Mouse (Mus musculus) midbrain, embryonic 12.5 days (tissue): Measurements from ENCODE around the gene Lhpp. TPM values are rescaled to one million over a fixed set of nuclear protein-coding genes. Genes with fewer than 3 reads are reported as not detected.

Source experiments
- ATAC-seq: fragments of 200-750 bp; cut with Nextera tagmentation; 2 replicates; pipeline ENCODE4 v1.8.0; 2017; ENCODE audit warnings: low read depth, moderate TSS enrichment, moderate library complexity; ENCODE audit not compliant: low FRiP score
- H3K27ac ChIP-seq: fragments of 300-500 bp; sonication (generic); replicated peaks from 2 replicates; pipeline ENCODE4 v1.5.1; 2016; ENCODE audit warnings: mild to moderate bottlenecking
- H3K27me3 ChIP-seq: fragments of 300-500 bp; sonication (generic); 2 replicates; pipeline ENCODE4 v1.6.1; 2016; ENCODE audit warnings: mild to moderate bottlenecking
- H3K36me3 ChIP-seq: fragments of 300-500 bp; sonication (generic); 2 replicates; pipeline ENCODE4 v1.6.1; 2016
- H3K4me1 ChIP-seq: fragments of 300-500 bp; sonication (generic); 2 replicates; pipeline ENCODE4 v1.6.1; 2016
- H3K4me2 ChIP-seq: fragments of 300-500 bp; sonication (generic); replicated peaks from 2 replicates; pipeline ENCODE4 v1.6.1; 2016; ENCODE audit warnings: mild to moderate bottlenecking, moderate library complexity
- H3K4me3 ChIP-seq: fragments of 300-500 bp; sonication (generic); 2 replicates; pipeline ENCODE4 v1.5.1; 2016; ENCODE audit warnings: mild to moderate bottlenecking
- H3K9ac ChIP-seq: fragments of 300-500 bp; sonication (generic); replicated peaks from 2 replicates; pipeline ENCODE4 v1.6.1; 2016; ENCODE audit warnings: mild to moderate bottlenecking, moderate library complexity
- H3K9me3 ChIP-seq: fragments of 300-500 bp; sonication (generic); 2 replicates; pipeline ENCODE4 v1.6.1; 2016; ENCODE audit warnings: mild to moderate bottlenecking
- WGBS: fragments of 180-500 bp; shearing (Covaris S2); methylation state at CpG from one replicate; pipeline ENCODE4 v1.1.7; 2016; 5-methylcytosine and 5-hydroxymethylcytosine counted together
- polyA plus RNA-seq: library from polyadenylated mRNA; unstranded; fragments of >200 nt; fragmentation: Nextera tagmentation; extraction: Ambion mirVana; gene quantifications from 2 replicates; pipeline ENCODE4 v1.2.1, GENCODE M21; 2016

Gene Lhpp
- polyA plus RNA-seq, 1 experiment from 2014 or later: 17.5 TPM

DNA sequence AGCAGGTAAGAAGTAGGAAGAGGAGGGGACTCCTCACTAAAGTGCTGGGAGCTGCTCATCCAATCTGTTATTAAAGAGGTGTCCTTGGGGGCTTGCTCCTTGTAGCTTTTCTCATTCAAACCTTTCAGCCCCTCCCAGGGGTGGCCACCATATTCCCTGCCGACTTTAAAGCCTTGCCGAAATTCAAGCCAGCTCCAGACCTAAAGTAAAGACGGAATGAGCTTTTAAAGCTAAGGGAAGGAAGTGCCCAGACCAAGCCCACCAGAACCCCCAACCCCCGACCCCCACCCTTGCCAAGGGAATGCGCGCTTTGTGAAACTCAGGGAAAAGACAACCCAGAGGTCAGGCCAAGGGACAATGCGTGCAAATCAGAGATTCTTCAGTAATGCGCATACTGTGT, 9.5 kb upstream of the Lhpp start:
- 7% methylated on average over 8 of the region's 8 CpGs for WGBS
- ATAC-seq: no peak
- Histone ChIP-seq H3K9me3 (no peaks in the 10 kb centered on the region), H3K4me2 (no peak overlapping the region), H3K4me3 (no peak overlapping the region), H3K9ac (no peak overlapping the region), H3K4me1 (peaks cover 40% of the 10 kb centered on the region), H3K36me3 (no peaks in the 10 kb centered on the region), H3K27ac (no peak overlapping the region), H3K27me3 (peaks cover 88% of the 10 kb centered on the region)

DNA sequence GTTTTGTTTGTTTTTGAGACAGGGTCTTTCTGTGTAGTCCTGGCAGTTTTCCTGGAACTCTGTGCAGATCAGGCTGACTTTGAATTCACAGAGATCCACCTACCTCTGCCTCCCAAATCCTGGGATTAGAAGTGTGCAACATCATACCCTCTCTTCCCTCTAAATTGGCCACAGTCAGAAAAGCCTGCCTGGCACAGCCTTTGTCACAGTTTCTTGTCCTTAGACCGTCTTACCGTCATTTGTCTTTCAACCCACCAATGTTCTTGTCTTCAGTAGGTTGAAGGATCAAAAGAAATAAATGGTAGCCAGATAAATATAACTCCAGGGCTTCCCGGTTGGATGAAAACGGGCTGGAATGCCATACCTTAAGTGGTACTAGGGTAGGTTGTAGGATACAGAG, 5.7 kb upstream of the Lhpp start:
- H3K4me1 ChIP-seq: peaks cover 14% of the 10 kb centered on the region
- no peak overlapping the region for H3K27ac ChIP-seq
- peaks cover 68% of the 10 kb centered on the region for H3K27me3 ChIP-seq
- no peak overlapping the region for H3K4me3 ChIP-seq
- H3K36me3 ChIP-seq: no peaks in the 10 kb centered on the region
- H3K9me3 ChIP-seq: no peaks in the 10 kb centered on the region
- no peak for ATAC-seq
- H3K4me2 ChIP-seq: no peak overlapping the region
- 83% methylated on average over 4 of the region's 4 CpGs for WGBS
- H3K9ac ChIP-seq: no peak overlapping the region

DNA sequence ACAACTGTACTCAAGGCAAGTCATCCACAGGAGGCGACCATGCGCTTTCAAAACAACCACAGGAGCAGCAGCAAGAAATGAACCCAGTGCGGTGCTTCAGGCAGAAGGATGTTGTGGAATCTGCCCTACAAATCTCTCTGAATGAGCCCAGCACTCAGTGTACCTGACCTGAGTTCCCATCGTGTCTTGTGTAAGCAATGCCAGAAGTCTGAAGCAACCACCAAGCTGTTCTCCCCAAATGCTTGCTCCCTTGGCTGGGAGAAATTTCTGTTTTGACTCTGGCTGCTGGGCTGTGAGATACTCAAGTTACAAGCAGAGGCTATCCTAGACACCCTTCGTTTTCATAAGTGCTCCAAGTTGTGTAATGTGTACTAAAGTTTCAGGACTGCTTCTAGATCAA, 4.7 kb upstream of the Lhpp start:
- ATAC-seq: no peak
- H3K27ac ChIP-seq: no peak overlapping the region
- no peaks in the 10 kb centered on the region for H3K36me3 ChIP-seq
- H3K4me2 ChIP-seq: no peak overlapping the region
- H3K9ac ChIP-seq: no peak overlapping the region
- H3K9me3 ChIP-seq: no peaks in the 10 kb centered on the region
- peaks cover 60% of the 10 kb centered on the region for H3K27me3 ChIP-seq
- H3K4me1 ChIP-seq: peaks cover 12% of the 10 kb centered on the region
- WGBS: 62% methylated on average over 5 of the region's 5 CpGs
- no peak overlapping the region for H3K4me3 ChIP-seq

DNA sequence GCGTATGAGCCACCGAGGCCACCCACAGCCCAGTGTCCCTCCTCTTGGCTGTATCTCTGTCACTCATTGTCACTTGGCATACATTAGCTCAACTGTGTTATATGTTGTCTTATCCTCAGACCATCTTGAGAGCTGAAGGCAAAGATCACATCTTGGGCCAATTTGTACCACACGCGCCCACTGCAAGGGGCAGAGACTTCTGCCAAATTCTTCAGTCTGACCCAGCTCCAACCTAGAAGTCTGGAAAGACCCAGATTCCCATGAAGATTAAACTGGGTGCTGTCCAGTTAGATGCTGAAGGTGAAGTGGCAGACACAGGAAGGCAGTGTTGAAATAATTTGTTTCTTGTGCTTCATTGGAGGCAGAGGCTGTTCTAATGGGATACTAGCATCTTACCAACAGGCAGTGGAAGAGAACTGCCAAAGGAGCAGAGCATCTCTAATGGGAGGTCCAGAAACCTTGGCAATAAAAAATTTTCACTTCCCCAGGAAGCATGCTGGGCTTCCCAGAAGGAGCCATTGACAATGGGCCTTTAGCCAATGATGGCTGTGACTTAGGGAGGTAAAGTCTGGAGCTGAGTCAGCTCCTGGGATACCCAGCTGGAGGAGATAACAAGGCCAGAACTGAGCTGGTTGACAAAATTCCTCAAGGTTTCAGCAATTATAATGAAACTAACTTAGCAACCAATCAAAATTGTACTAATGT, 2.0 kb upstream of the Lhpp start:
- WGBS: 94% methylated on average over 4 of the region's 4 CpGs
- Histone ChIP-seq H3K36me3 (no peaks in the 10 kb centered on the region), H3K4me3 (no peak overlapping the region), H3K4me1 (peaks cover 9% of the 10 kb centered on the region), H3K27ac (no peak overlapping the region), H3K9ac (no peak overlapping the region), H3K9me3 (no peaks in the 10 kb centered on the region), H3K4me2 (no peak overlapping the region), H3K27me3 (peaks cover 33% of the 10 kb centered on the region)
- ATAC-seq: no peak

DNA sequence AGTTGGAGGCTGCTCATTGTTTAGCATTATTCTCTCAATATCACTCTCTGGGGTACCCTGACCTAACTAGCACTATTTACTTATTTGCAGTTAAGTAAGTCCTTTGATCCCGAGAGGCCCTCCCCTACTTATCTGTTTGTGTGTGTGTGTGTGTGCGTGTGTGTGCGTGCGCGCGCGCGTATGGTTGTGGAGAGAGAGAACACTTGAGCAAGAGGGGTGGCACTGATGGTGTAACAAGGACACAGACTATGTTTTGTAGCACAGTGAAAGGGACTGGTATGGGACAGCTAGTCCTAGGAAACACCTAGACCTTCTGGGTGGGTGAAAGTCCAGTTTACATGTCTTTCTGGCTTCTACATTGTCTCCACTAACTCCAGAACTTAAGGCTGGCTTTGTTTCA, 1.1 kb downstream of the Lhpp start:
- Histone ChIP-seq H3K36me3 (no peaks in the 10 kb centered on the region), H3K4me2 (no peak overlapping the region), H3K9ac (no peak overlapping the region), H3K27ac (no peak overlapping the region), H3K27me3 (peaks cover 14% of the 10 kb centered on the region), H3K9me3 (no peaks in the 10 kb centered on the region), H3K4me1 (peaks cover 16% of the 10 kb centered on the region), H3K4me3 (no peak overlapping the region)
- no peak for ATAC-seq
- 96% methylated on average over 8 of the region's 8 CpGs for WGBS

DNA sequence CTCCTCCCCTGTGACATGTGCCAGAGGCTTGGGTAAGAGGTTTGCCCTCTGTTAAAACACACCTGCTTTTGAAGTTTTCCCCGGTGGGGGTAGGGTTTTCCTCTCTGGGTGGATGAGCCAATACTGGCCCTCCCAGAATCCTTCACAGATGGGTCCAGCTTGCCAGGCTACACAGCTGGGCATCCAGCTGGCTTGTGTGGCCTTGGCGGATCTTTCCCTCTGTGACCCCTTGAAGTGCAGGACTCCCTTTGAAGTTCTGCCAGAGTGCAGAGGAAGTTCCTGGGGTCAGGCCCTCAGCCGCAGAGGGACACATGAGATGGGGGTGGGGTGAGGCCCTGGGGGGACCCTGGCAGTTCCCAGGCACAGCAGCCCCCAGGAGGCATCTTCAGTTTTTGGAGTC, 4.9 kb downstream of the Lhpp start:
- Histone ChIP-seq H3K27ac (no peak overlapping the region), H3K9ac (no peak overlapping the region), H3K27me3 (peaks cover 8% of the 10 kb centered on the region; the same call in 1 of the 2 replicates), H3K4me3 (no peak overlapping the region), H3K4me1 (peaks cover 14% of the 10 kb centered on the region), H3K9me3 (no peaks in the 10 kb centered on the region), H3K36me3 (no peaks in the 10 kb centered on the region), H3K4me2 (no peak overlapping the region)
- ATAC-seq: no peak
- WGBS: 14% methylated on average over 3 of the region's 3 CpGs

DNA sequence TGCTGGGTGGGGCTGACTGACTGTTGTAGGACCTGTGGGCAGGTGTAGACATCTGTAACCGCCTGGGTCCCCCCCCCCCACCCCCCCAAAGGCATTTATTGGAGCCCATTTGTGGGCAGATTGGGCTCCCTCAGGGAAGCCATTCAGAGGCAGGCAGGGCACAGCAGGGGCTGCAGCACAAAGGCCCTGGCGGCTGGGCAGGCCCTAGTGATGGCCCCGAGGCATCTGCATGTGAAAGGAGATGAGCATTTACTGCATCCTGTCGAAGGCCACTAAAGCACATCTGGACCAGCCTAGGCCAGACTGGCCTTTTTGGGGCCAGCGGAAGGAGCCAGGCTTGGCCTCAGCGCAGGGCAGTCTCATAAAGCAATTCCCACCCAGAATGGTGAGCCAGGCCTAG, 6.0 kb downstream of the Lhpp start:
- peaks cover 10% of the 10 kb centered on the region for H3K4me1 ChIP-seq
- H3K9me3 ChIP-seq: no peaks in the 10 kb centered on the region
- peaks cover 8% of the 10 kb centered on the region for H3K27me3 ChIP-seq
- no peak overlapping the region for H3K27ac ChIP-seq
- 9% methylated on average over 6 of the region's 6 CpGs for WGBS
- no peak overlapping the region for H3K4me2 ChIP-seq
- ATAC-seq: no peak
- H3K36me3 ChIP-seq: no peaks in the 10 kb centered on the region
- H3K4me3 ChIP-seq: no peak overlapping the region
- no peak overlapping the region for H3K9ac ChIP-seq

DNA sequence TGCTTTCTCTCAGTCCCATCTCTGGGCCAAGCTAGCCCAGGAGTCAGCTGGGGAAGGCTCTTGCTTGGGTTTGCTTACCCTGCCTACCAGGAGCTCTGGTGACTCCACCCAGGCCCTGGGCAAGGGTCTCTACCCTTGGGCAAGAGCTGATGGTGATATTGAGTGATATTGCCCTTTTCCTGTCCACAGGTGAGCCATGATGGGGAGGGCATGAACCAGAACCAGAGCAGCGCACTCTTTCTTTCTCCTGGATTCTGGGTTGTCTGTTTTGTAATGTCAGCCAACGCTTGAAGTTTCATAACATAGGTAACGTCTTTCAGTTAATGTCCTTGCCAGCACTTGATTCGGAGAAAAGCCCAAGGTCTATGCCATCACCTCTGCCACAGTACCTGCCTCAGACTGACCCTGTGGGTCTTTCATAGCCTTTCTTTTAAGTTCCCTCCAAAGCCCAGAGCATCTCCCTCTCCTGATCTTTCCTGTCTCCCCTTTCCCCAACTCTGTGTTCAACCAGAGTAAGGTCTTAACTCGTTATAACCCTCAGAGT, 6.7 kb downstream of the Lhpp start:
- ATAC-seq: no peak

DNA sequence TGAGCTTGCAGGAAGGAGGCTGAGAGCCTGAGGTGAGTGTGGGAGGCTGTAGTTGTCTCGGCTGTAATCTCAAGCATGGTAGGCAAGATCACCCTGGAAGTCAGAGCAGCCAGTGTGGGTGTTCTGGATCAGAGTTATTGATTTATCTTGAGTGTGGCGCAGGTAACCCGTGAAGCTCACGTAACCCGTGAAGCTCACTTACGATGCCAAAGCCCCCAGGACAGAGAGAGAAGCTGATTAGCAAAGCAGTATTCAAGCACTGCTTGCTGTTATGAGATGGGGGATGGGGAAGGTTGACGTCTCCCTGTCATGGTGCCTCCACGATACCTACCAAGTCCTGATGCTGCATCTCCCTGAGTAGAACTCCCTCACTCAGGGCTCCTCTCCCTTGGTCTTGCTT, 9.1 kb downstream of the Lhpp start:
- H3K9ac ChIP-seq: no peak overlapping the region
- peaks cover 10% of the 10 kb centered on the region for H3K4me1 ChIP-seq
- H3K9me3 ChIP-seq: no peaks in the 10 kb centered on the region
- WGBS: 83% methylated on average over 8 of the region's 8 CpGs
- peaks cover 8% of the 10 kb centered on the region for H3K27me3 ChIP-seq
- H3K4me2 ChIP-seq: no peak overlapping the region
- no peak overlapping the region for H3K4me3 ChIP-seq
- no peak for ATAC-seq
- no peaks in the 10 kb centered on the region for H3K36me3 ChIP-seq
- no peak overlapping the region for H3K27ac ChIP-seq

More for the DNA sequence above, 6.7 kb downstream of the Lhpp start:
- 85% methylated on average over 5 of the region's 5 CpGs for WGBS
- Histone ChIP-seq H3K9me3 (no peaks in the 10 kb centered on the region), H3K4me3 (no peak overlapping the region), H3K36me3 (no peaks in the 10 kb centered on the region), H3K27me3 (peaks cover 8% of the 10 kb centered on the region), H3K9ac (no peak overlapping the region), H3K4me1 (peaks cover 10% of the 10 kb centered on the region), H3K27ac (no peak overlapping the region), H3K4me2 (no peak overlapping the region)

DNA sequence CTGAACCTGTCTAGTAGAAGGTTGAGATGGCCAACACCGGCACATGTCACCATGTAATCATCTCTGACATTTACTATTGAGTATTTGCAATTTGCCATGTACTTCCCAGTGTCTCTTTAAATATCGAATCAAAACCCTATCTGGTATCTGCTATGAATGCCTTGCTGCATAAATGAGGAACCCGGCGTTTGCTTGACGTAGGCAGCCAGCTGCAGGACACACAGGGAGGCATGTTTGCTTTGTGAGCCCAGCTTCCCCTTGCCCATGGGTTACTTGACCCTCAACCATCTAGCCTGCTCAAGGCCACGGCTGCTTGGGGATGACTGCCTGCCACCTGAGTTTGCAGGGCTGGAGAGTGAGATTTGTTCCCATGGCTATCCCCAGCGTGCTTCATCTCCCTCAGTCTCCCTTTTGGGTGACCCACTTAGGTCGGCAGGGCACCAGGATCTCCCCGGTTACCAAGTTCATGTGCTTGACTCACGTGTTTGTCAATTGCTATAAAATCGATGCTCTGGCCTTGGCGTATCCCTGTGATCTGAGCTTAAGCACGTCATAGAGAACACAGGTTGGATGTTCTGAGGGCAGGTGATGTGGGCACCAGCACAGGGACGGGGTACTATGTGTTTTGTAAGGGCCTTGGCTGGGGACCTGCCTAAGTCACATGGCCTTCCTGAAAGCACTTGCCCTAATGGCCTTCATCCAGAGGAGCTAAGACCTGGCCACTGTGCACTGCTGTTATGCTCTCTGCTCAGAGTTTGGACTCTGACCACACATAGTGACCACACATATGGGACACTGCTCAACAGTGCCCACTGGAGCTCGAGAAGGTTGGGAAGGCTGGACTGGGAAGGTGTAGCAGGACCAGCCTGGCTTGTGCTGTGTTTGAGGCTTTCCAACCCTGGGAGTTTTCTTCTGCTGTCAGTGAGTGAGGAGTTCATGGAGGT, 9.8 kb downstream of the Lhpp start:
- Histone ChIP-seq H3K9ac (no peak overlapping the region), H3K4me3 (no peak overlapping the region), H3K27me3 (peaks cover 8% of the 10 kb centered on the region), H3K4me1 (peaks cover 10% of the 10 kb centered on the region), H3K4me2 (no peak overlapping the region), H3K9me3 (no peaks in the 10 kb centered on the region), H3K27ac (no peak overlapping the region), H3K36me3 (no peaks in the 10 kb centered on the region)
- WGBS: 90% methylated on average over 15 of the region's 15 CpGs
- ATAC-seq: no peak

DNA sequence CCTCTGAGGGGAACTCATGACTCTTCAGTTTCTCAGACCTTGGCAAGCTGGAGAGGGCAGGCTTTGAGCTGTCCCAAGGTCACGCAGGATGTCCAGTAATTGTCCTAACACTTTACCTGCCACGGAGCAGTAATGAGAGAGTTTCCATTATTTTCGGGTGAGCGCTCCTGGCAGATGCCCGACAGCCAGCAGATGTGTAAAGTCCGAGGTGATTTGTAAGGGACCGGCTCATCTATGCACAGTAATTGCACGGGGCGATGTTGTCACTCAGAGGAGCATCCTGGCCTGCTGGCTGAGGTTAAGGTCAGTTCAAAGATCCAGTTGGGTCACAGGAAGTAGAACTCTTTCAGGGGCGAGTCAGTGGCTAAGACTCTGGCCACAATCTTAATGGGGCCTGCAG, 13.7 kb downstream of the Lhpp start:
- no peak for ATAC-seq
- Histone ChIP-seq H3K4me2 (no peak overlapping the region), H3K27ac (no peak overlapping the region), H3K9ac (no peak overlapping the region), H3K4me3 (no peak overlapping the region), H3K4me1 (no peaks in the 10 kb centered on the region), H3K36me3 (no peaks in the 10 kb centered on the region), H3K27me3 (no peaks in the 10 kb centered on the region; the same call in none of the 2 replicates), H3K9me3 (no peaks in the 10 kb centered on the region)
- WGBS: 84% methylated on average over 10 of the region's 10 CpGs

DNA sequence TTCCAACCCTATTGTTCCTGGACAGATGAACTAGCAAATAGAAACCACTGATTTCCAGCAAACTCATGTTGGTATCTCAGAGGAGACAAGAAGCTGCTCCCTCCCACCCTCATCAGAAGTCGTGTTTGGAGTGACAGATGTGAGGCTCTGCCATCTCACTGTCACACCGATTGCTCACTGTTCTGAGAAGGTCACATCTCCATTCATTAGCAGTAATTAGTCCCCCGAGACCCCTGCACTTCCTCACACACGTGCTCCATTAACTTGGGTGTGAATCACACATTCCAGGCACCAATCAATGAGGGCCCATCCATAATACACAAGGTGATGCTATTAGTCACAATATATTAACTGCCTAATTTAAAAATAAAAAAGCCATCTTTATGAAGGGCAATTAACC, 15.7 kb downstream of the Lhpp start:
- Histone ChIP-seq H3K4me3 (no peak overlapping the region), H3K9me3 (no peaks in the 10 kb centered on the region), H3K4me1 (no peaks in the 10 kb centered on the region; the same call in 1 of the 2 replicates), H3K36me3 (no peaks in the 10 kb centered on the region), H3K27me3 (peaks cover 6% of the 10 kb centered on the region; the same call in 1 of the 2 replicates), H3K27ac (no peak overlapping the region), H3K4me2 (no peak overlapping the region), H3K9ac (no peak overlapping the region)
- no peak for ATAC-seq
- WGBS: 61% methylated on average over 4 of the region's 4 CpGs
